Mouse (Mus musculus) liver, adult 2 months (tissue): ENCODE results near the gene Grm7. TPM values are rescaled to one million over a fixed set of nuclear protein-coding genes. Genes with fewer than 3 reads are reported as not detected.

Experiments used
- DNase-seq: peaks from one replicate; pipeline ENCODE4 v3.0.0-alpha.2; 2011; ENCODE audit warnings: low read depth, low spot score; ENCODE audit errors: extremely low read depth
- H3K27ac ChIP-seq: fragments of 200-500 bp; replicated peaks from 2 replicates; pipeline ENCODE4 v1.5.1; 2012; ENCODE audit warnings: low read depth, mild to moderate bottlenecking, control low read depth, inconsistent platforms, low read length; ENCODE audit not compliant: insufficient read depth
- H3K27me3 ChIP-seq: fragments of 200-500 bp; 2 replicates; pipeline ENCODE4 v1.6.1; 2012; ENCODE audit warnings: mild to moderate bottlenecking, moderate library complexity, low read length, inconsistent platforms; ENCODE audit not compliant: control insufficient read depth, insufficient read depth
- H3K36me3 ChIP-seq: fragments of 200-500 bp; 2 replicates; pipeline ENCODE4 v1.6.1; 2012; ENCODE audit warnings: low read length, inconsistent platforms; ENCODE audit not compliant: control insufficient read depth, insufficient read depth
- H3K4me1 ChIP-seq: fragments of 200-500 bp; 2 replicates; pipeline ENCODE4 v1.6.1; 2011; ENCODE audit warnings: low read length; ENCODE audit not compliant: control insufficient read depth, insufficient read depth
- H3K4me3 ChIP-seq: fragments of 200-500 bp; 2 replicates; pipeline ENCODE4 v1.5.1; 2011; ENCODE audit warnings: low read depth, mild to moderate bottlenecking, control low read depth, low read length, moderate library complexity; ENCODE audit not compliant: insufficient read depth
- H3K79me2 ChIP-seq: fragments of 200-500 bp; 2 replicates; pipeline ENCODE4 v1.6.1; 2012; ENCODE audit warnings: inconsistent platforms, mild to moderate bottlenecking, low read length, moderate library complexity; ENCODE audit not compliant: control insufficient read depth, insufficient read depth
- H3K9ac ChIP-seq: fragments of 200-500 bp; 2 replicates; pipeline ENCODE4 v1.6.1; 2012; ENCODE audit warnings: low read depth, mild to moderate bottlenecking, control low read depth, inconsistent platforms, low read length
- CTCF ChIP-seq: fragments of 200-500 bp; IDR thresholded peaks from 2 replicates; pipeline ENCODE4 v1.5.1; 2011; ENCODE audit warnings: low read depth, low read length, control low read depth
- POLR2A ChIP-seq: fragments of 200-500 bp; IDR thresholded peaks from 2 replicates; pipeline ENCODE4 v1.6.1; 2011; ENCODE audit warnings: low read length, control low read depth; ENCODE audit not compliant: insufficient read depth; ENCODE audit errors: extremely low read depth
- WGBS: fragments of 180-500 bp; shearing (Covaris S2); methylation state at CpG from one replicate; pipeline ENCODE4 v1.1.7; 2018; 5-methylcytosine and 5-hydroxymethylcytosine counted together
- polyA plus RNA-seq: library from polyadenylated mRNA; depleted of rRNA; stranded (reverse); fragments of >200 nt; gene quantifications from 2 replicates; pipeline ENCODE4 v1.2.3, GENCODE M21; 2012
- total RNA-seq: library from RNA; depleted of rRNA; stranded (reverse); fragments of >200 nt; gene quantifications from 2 replicates; pipeline ENCODE4 v1.2.3, GENCODE M21; 2014

The Grm7 gene
- total and polyA plus RNA-seq, 2 experiments: not detected

- no peak overlapping the region for H3K27ac ChIP-seq
- H3K36me3 ChIP-seq: no peaks in the 10 kb centered on the region
- WGBS: 88% methylated on average over 2 of the region's 2 CpGs
- H3K4me3 ChIP-seq: no peak overlapping the region
- no peak overlapping the region for H3K9ac ChIP-seq
- no peak for DNase-seq
- H3K27me3 ChIP-seq: no peaks in the 10 kb centered on the region
- H3K4me1 ChIP-seq: no peaks in the 10 kb centered on the region
- no peaks in the 10 kb centered on the region for H3K79me2 ChIP-seq
- TF ChIP-seq CTCF (no peak), POLR2A (no peak)
Observed at GRCm38 (mm10) chr6:110733914-110734313, 88.5 kb downstream of the Grm7 start.

GRCm38 (mm10) chr6:110743981-110744670 lies 98.7 kb downstream of the Grm7 start:
- no peak for DNase-seq
- no peaks in the 10 kb centered on the region for H3K79me2 ChIP-seq
- H3K27ac ChIP-seq: no peak overlapping the region
- TF ChIP-seq POLR2A: no peak
- no peak for TF ChIP-seq CTCF
- no peaks in the 10 kb centered on the region for H3K27me3 ChIP-seq
- no peak overlapping the region for H3K9ac ChIP-seq
- 45% methylated on average over 7 of the region's 7 CpGs for WGBS
- H3K36me3 ChIP-seq: no peaks in the 10 kb centered on the region
- H3K4me1 ChIP-seq: no peaks in the 10 kb centered on the region
- no peak overlapping the region for H3K4me3 ChIP-seq

- Histone ChIP-seq H3K4me1 (no peaks in the 10 kb centered on the region), H3K79me2 (no peaks in the 10 kb centered on the region), H3K4me3 (no peak overlapping the region), H3K27ac (no peak overlapping the region), H3K27me3 (no peaks in the 10 kb centered on the region), H3K9ac (no peak overlapping the region), H3K36me3 (no peaks in the 10 kb centered on the region)
- TF ChIP-seq POLR2A (no peak), CTCF (no peak)
- WGBS: 89% methylated on average over 5 of the region's 5 CpGs
- no peak for DNase-seq
Observed at GRCm38 (mm10) chr6:110755921-110756320, 110.5 kb downstream of the Grm7 start.

GRCm38 (mm10) chr6:110769588-110769987 lies 124.2 kb downstream of the Grm7 start:
- no peak for DNase-seq
- no peak overlapping the region for H3K9ac ChIP-seq
- H3K4me1 ChIP-seq: no peaks in the 10 kb centered on the region
- H3K27me3 ChIP-seq: no peaks in the 10 kb centered on the region
- TF ChIP-seq CTCF (no peak), POLR2A (no peak)
- H3K36me3 ChIP-seq: no peaks in the 10 kb centered on the region
- no peak overlapping the region for H3K4me3 ChIP-seq
- H3K27ac ChIP-seq: no peak overlapping the region
- H3K79me2 ChIP-seq: no peaks in the 10 kb centered on the region

DNA sequence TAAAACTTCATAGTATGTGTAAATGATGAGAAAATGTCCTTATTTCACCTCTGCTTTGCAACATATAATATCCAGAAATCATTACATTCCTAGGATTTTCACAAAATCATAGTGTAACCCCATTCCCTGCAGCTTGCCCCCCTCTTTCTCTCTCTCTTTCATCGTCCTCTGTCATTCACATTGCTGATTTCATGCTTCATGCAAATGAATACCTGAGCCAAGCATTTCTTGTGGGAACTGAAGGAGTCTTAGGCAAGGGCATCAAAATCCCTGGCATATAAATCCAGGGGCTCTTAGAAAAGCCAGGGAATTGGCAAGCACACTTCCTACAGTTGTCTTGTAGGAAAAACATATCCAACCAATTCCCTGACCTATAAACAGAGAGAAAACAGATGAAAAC lies 127.3 kb downstream of the Grm7 start:
- no peaks in the 10 kb centered on the region for H3K27me3 ChIP-seq
- H3K4me3 ChIP-seq: no peak overlapping the region
- TF ChIP-seq CTCF: no peak
- no peak for TF ChIP-seq POLR2A
- no peak overlapping the region for H3K27ac ChIP-seq
- no peaks in the 10 kb centered on the region for H3K79me2 ChIP-seq
- 53% methylated on average over 1 of the region's 1 CpGs for WGBS
- DNase-seq: no peak
- no peaks in the 10 kb centered on the region for H3K36me3 ChIP-seq
- no peaks in the 10 kb centered on the region for H3K4me1 ChIP-seq
- no peak overlapping the region for H3K9ac ChIP-seq

DNA sequence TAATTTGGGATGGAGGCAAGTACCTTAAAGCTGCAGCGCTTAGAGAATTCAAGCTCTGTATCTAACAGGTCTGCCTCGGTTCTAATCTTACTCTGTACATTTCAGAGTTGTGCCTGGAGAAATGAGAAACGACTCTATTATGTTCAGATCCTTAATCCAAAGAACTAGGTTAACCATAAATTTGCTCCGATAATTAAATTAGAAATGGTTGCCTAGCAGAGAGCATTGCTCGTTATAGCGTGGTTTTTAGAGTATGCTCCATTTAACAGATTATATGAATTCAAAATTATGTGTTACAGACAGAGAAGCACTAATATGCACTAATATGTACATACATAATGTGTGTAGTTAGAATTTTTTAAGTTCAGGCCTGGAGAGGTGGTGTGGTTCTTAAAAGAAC lies 130.7 kb downstream of the Grm7 start:
- H3K4me3 ChIP-seq: no peak overlapping the region
- no peaks in the 10 kb centered on the region for H3K36me3 ChIP-seq
- 85% methylated on average over 6 of the region's 6 CpGs for WGBS
- H3K79me2 ChIP-seq: no peaks in the 10 kb centered on the region
- H3K4me1 ChIP-seq: no peaks in the 10 kb centered on the region
- no peak for DNase-seq
- H3K9ac ChIP-seq: no peak overlapping the region
- TF ChIP-seq POLR2A (no peak), CTCF (no peak)
- H3K27me3 ChIP-seq: no peaks in the 10 kb centered on the region
- no peak overlapping the region for H3K27ac ChIP-seq
